Comparison of ENCODE assay signal across 8 mouse cellular contexts in the genomic region with DNA sequence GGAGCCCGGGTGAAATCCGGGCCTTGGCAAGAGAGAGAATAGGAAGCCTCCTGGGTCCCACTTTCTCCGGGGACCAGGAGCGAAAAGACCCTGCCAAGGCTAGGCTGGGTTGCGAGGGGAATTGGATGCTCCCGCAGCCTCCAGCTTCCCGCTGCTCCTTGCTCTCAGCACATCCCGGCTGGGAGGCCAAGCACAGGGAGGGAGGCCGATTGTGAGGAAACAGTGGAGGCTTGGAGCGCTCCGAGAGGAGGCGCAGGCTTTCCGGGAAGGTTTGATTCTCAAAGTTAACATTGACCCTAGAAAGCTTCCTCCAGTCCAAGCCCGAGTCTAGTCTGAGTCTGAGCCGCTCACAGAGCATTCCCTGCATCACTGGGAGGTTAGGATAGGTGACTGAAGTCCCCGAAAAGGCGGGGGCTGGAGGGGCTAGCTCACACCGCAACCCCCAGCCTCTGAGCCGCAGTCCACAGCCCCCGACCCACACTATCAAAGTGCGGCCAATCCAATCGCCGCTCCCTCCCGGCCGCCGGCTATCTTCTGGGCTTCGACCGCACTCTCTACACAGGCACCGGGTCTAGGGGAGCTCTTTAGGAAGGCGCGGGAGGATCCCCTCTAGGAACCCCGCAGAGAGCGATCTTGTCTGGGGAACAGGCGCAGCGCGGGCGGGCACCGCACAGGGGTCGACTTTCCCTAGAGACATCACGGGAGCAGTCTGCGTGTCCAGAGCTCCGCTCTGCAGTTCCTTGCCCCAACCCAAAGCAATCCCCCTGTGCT. TPM values are rescaled to one million over a fixed set of nuclear protein-coding genes. Genes with fewer than 3 reads are reported as not detected.
DNase-seq lines count a peak whose midpoint lies in the region; ATAC-seq lines count a peak whose summit lies in the region.

No protein-coding gene starts in this region.

- H3K36me3 ChIP-seq in forebrain, embryonic 12.5 days (replicated peaks), result no peaks in the 10 kb centered on the region

- intact Hi-C loops in heart, postnatal 25 days (cut with DNase I), result loop anchor here (2.0 to 10.0 kb wide), 3 partner anchors 269 to 1243 kb away; no protein-coding TSS in a partner anchor

- peak overlapping the region; percentile 88 for H3K4me2 ChIP-seq in forebrain, embryonic 12.5 days

- peak; percentile 53 for ATAC-seq in forebrain, embryonic 12.5 days (ENCODE audit: low FRiP score)

- no peaks in the 10 kb centered on the region for H3K9me3 ChIP-seq in forebrain, embryonic 12.5 days

- under 1% methylated on average over 42 of the region's 42 CpGs for WGBS in forebrain, embryonic 12.5 days

- peak; percentile 47 for DNase-seq in urinary bladder, postnatal 14 days (ENCODE audit: low spot score)
- DNase-seq in urinary bladder, postnatal 10 days (ENCODE audit: low spot score), result no peak
- peak; percentile 4 for DNase-seq in heart, postnatal 25 days (ENCODE audit: low spot score)
- peak; percentile 33 to 58 for DNase-seq in left cerebral cortex, adult 8-10 months (ENCODE audit: low spot score in 2 of 2)
- peak; percentile 27 for DNase-seq in lung, postnatal 36 days
- peak; percentile 27 to 38 for DNase-seq in right cerebral cortex, postnatal 36 days (ENCODE audit: low spot score in 2 of 2)
- no peak for DNase-seq in thymus, postnatal 25 days

- peaks cover 30% of the 10 kb centered on the region for H3K27me3 ChIP-seq in forebrain, embryonic 12.5 days

- H3K9ac ChIP-seq in forebrain, embryonic 12.5 days, result peak overlapping the region; percentile 81

- H3K4me1 ChIP-seq in forebrain, embryonic 12.5 days, result peaks cover 27% of the 10 kb centered on the region

- peak overlapping the region; percentile 72 for H3K4me3 ChIP-seq in forebrain, embryonic 12.5 days (replicated peaks)

- H3K27ac ChIP-seq in forebrain, embryonic 12.5 days, result peak overlapping the region; percentile 85

RNA-seq across cellular contexts. Expression of gene Cdh11, which starts 1.4 kb away (rescaled TPM):
- 53.2 and 63.9 TPM in 2 replicates for polyA plus RNA-seq in forebrain, embryonic 12.5 days (2016; fragmentation: Nextera tagmentation; extraction: Ambion mirVana)
- 10 to 100 TPM; 16.2 to 19.5 TPM for total RNA-seq in heart, postnatal 25 days (2021)
- total RNA-seq in left cerebral cortex, adult 8-10 months (2022), result 10 to 100 TPM; 48.8 to 61.3 (median 58.7) TPM

Comparison
In these comparisons a context has a peak if more than half of its experiments do, and no peak if none do; other contexts are left out.
1. DNase-seq: peak in urinary bladder, postnatal 14 days (single experiment), heart, postnatal 25 days (single experiment), left cerebral cortex, adult 8-10 months (2 of 2), lung, postnatal 36 days (single experiment) and right cerebral cortex, postnatal 36 days (2 of 2); none in urinary bladder, postnatal 10 days (single experiment) and thymus, postnatal 25 days (single experiment).